Mouse (Mus musculus) thymus, postnatal 14 days (tissue): Measurements from ENCODE around the gene Gpr180.
"Not testable (repeated sequence)": the region's sequence is repeated elsewhere in the genome, so short reads cannot be mapped to it uniquely, and the experiment has no call there.

ENCODE experiments used
- DNase-seq: peaks from one replicate; pipeline ENCODE4 v3.0.0; 2021

Gpr180 gene

GRCm38 (mm10) chr14:118136744-118137452 lies at the start of gene Gpr180:
Gene Gpr180, plus strand, starts transcription at chr14:118137158.
- DNase-seq = peak; percentile 95

GRCm38 (mm10) chr14:118088437-118089207 lies 48.3 kb upstream of the Gpr180 start:
- DNase-seq = no peak

- DNase-seq = peak; percentile 91
These were observed 47.6 kb upstream of the Gpr180 start for GRCm38 (mm10) chr14:118089215-118089805.

DNA sequence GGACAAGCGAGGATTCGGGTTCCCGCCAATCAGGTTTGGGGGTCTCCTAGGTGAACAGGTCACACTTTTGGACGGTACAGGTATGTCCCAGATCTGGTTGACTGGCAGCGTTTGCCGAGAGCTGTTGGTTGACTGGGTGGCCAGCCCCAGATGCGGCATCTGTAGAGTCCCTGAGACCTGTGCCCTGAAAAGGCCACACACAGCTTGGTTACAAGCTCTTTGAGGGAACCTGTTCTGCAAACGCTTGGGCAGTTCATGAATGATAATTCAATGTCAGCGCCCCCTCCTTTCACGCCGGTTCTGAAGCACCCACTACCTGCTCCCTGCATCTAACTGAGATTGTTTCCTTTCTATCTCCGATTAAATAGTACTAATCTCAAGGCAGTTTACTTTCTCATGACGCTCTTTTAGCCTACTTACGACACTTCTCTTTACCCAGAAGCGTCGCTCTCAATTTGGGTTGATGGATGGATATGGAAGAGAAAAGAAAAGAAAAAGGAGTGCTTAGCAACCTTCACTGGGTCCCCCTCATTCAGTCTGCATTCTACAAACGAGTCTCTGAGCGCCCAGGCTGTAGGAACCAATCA lies 47.1 kb upstream of the Gpr180 start:
- no peak for DNase-seq

GRCm38 (mm10) chr14:118098265-118098664 lies 38.7 kb upstream of the Gpr180 start:
- no peak for DNase-seq

GRCm38 (mm10) chr14:118101227-118101990 lies 35.5 kb upstream of the Gpr180 start:
- DNase-seq = no peak

DNA sequence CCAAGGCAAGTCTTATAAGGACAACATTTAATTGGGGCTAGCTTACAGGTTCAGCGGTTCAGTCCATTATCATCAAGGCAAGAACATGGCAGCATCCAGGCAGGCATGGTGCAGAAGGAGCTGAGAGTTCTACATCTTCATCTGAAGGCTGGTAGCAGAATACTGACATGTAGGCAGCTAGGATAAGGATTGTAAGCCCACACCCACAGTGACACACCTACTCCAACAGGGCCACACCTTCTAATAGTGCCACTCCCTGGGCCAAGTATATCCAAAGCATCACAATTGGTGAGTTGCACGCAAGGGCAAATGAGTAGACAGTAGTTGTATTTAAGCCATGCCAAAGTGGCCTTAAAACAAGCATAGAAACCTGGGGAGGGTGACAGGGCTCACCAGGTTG lies 29.5 kb upstream of the Gpr180 start:
- not testable (repeated sequence) for DNase-seq

DNA sequence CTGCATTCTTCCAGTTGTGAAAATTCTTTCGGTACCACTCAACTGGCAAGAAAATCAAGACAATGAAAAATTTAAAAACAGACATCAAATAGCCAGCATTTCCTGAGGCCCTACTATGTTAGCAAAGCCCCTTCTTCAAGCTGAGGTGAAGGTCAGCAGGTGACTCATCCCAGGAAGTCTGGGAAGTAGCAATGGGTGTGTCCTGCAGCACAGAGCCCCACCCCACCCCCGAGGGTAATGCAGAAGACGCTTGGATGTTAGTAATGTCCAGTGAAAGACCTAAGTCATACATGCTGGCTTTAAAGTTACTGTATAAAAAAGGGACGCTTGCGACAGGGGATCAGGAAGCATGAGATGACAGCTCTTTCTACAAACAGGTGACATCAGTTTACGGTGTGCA lies 23.8 kb upstream of the Gpr180 start:
- DNase-seq = no peak

DNA sequence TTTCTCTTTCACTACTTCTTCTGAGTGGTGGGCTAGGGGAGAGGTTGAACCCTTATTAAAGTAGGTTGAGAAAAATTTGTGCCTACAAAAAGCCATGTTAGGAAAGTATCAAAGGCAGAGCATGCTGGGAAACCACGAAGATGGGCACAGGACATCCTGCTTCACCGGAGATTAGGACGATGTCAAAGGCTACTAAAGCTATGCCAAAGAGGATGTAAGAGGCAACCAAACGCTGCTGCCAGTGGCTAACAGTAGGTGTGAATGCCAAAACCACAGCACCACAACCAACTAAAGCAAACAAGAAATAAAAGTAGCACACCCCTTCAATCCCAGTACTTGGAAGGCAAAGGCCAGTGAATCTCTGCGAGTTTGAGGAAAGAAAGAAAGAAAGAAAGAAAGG lies 12.8 kb upstream of the Gpr180 start:
- DNase-seq = no peak

GRCm38 (mm10) chr14:118124771-118125170 lies 12.2 kb upstream of the Gpr180 start:
- no peak for DNase-seq

- DNase-seq = no peak
These were observed 10.7 kb upstream of the Gpr180 start for GRCm38 (mm10) chr14:118126301-118126700.

GRCm38 (mm10) chr14:118131472-118131871 lies 5.5 kb upstream of the Gpr180 start:
- peak; percentile 12 for DNase-seq

DNA sequence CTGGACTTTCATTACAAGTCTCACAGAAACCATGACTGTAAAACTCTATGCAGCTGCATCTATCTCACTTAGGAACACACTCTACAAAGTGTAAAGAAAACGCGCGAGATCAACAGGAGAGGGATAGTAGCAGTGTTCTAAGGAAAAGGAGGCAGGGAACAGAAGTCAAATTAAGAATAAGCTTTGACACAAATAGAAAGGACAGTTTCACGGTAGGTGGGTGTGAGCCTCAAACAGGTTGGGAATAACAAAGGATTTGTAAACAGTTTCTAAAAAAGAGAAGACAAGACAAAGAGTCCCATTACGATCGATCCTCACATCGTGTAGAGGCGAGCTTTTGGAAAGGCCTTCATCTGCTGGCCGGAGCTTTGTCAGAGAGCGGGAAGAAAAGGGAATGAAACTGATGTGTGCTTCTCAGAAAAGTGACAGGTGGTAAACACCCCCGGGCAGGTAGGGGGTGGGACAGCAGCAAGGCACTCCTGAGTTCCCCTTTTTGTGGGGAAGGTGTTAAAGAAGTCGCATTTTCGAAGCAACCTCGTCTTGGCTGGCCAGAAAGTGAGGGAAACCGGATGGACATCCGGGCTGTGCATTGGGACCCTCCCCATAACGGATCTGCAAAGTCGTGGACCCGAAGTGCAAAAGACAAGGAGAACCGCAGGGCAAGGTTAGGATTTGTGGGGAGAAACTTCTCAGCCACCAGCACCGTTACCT lies 4.9 kb upstream of the Gpr180 start:
- no peak for DNase-seq

DNA sequence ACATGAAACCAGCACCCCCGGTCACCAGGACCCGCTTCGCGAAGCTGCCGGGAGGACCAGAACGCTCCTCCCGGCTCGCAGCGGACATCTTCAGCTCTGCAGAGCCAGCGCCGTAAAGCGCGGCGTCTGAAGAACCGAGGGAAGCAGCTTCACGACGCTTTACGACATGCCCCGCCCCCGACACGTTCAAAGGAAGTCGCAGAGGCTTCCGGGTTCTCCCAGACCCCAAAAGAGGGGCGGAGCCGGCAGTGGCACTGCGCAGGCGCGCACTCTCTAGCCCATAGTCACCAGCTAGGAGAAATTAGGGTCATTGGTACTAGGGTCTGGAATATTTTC lies 4.3 kb upstream of the Gpr180 start, which contains the start of gene Tgds:
TSS of gene Tgds (minus strand) at position 114 of the 336 bp plus-strand sequence.
- peak; percentile 99 for DNase-seq

- DNase-seq = no peak
These were observed 529 bp downstream of the Gpr180 start for GRCm38 (mm10) chr14:118137487-118137886.

DNA sequence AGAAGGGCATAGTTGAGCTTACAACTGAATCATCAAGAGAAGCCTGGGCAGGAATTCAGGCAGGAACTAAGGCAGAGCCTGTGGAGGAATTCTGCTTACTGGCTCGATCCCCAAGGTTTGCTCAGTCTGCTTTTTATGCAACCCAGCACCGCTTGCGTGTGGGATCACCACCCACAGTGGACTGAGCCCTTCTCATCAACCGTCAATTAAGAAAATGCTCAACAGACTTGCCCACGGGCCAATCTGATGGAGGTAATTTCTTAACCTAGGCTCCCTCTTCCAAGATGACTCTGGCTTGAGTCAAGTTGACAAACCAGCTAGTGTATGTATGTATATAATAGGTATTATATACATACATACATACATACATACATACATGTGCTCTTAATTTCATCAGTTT lies 5.3 kb downstream of the Gpr180 start:
- no peak for DNase-seq

DNA sequence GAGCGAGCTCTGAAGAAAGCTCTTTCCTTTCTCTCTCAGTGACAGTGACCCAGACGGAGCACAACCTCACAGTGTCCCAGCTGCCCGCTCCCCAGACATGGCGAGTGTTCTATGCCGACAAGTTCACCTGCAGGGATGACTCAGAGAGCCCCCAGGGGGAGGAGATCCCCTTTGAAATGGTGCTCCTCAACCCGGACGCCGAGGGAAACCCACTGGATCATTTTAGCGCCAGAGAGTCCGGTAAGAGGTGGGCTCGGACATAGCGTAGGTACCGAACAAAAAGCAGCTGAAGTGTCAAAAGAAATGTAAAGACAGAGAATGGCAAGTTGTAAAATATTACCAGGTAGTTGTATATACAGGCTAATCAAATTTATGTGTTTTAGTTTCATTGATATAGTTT lies 11.1 kb downstream of the Gpr180 start:
- DNase-seq = no peak

GRCm38 (mm10) chr14:118148554-118148953 lies 11.6 kb downstream of the Gpr180 start:
- no peak for DNase-seq

DNA sequence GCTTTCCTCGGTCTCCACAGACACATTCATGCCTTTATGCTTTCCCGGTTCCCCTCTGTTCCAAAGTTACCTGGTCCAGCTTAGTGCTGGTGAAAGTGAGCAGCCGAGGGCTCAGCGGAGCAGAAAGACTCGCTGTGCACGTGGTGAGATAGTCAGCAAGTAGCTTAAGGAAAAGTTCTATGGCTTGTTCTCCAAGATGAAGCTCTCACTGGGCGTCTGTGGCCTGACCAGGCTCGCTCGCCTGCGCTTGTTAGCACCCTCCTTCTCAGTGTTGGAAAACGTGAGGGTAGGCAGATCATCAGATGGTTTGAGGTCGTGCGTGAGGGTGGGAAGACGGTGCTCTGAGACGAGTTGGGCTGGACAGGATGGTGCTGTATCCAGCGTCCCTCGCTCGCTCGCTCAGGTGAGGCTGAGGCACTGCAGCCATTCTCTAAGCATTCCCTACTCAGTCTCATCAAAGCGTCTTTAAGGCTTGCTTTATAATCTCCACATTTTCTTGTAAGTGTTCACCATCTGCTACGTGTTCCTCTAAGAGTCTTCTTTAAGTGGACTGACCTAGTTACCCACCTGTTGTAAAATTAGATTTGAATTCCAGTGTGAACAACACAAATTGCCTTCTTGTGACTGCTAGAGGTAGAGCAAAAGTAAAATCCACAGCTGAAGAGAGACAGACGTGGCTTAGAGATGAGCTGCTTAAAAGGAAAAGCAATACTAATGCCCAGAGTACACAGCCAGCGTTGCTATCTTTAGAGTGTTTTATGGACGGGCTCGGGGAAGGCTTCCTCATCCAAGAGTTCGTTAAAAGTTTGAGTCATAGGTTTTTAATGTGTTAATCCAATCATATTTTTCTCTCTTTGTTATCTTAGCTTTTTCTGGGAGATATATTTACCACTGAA lies 13.9 kb downstream of the Gpr180 start:
- DNase-seq = no peak

GRCm38 (mm10) chr14:118151651-118152293 lies 14.8 kb downstream of the Gpr180 start:
- DNase-seq = no peak

DNA sequence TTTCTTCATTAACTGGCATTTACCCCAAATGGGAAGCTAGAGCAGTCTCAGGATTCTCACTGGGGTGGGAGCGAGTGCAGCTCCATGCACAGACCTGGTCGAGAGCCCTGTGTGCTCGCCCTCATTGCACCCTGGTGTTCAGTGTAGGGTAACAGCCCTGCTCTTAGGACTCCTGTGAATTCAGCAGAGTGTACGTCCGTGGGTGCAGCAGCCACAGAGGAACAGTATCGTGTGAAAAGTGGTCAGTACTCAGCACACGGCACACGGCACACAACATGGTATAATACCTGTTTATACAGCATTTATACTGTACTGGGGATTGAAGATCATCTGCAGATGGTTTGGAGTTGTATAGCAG lies 15.3 kb downstream of the Gpr180 start:
- no peak for DNase-seq
